Mouse (Mus musculus): ENCODE data around the gene Rab3il1.

GRCm38 (mm10) chr19:10016151-10016550, 14.7 kb downstream of the Rab3il1 start:
- TF ChIP-seq EP300 (IDR thresholded peaks at IDR 0.05; ENCODE audit: low read depth) = no peak
- no peak for TF ChIP-seq CTCF (IDR thresholded peaks at IDR 0.05; ENCODE audit: low read depth)

Data from heart, postnatal 0 days (tissue).